Mouse (Mus musculus) thymus, postnatal 4 days (tissue): ENCODE results near the gene Sf3b1.
"Not testable (repeated sequence)": the region's sequence is repeated elsewhere in the genome, so short reads cannot be mapped to it uniquely, and the experiment has no call there.

Experiments used
- DNase-seq: peaks from one replicate; pipeline ENCODE4 v3.0.0; 2021

Sf3b1 gene

GRCm38 (mm10) chr1:55027966-55028365 lies 685 bp upstream of the Sf3b1 start:
- DNase-seq, result no peak

- no peak for DNase-seq
Measured at GRCm38 (mm10) chr1:55026444-55027252, 633 bp downstream of the Sf3b1 start.

- no peak for DNase-seq
Measured at GRCm38 (mm10) chr1:55025656-55026430, 1.4 kb downstream of the Sf3b1 start.

- no peak for DNase-seq
Measured at GRCm38 (mm10) chr1:55021907-55022306, 5.4 kb downstream of the Sf3b1 start.

- DNase-seq, result no peak
Measured at GRCm38 (mm10) chr1:55012513-55012912, 14.8 kb downstream of the Sf3b1 start.

- peak; percentile 51 for DNase-seq
Measured at GRCm38 (mm10) chr1:55008313-55008712, 19.0 kb downstream of the Sf3b1 start.

GRCm38 (mm10) chr1:54993581-54993980 lies 33.7 kb downstream of the Sf3b1 start:
- no peak for DNase-seq

- no peak for DNase-seq
Measured at GRCm38 (mm10) chr1:54986248-54986647, 41.0 kb downstream of the Sf3b1 start.

GRCm38 (mm10) chr1:54985831-54986230 lies 41.5 kb downstream of the Sf3b1 start:
- DNase-seq, result no peak

- no peak for DNase-seq
Measured at GRCm38 (mm10) chr1:54984154-54984553, 43.1 kb downstream of the Sf3b1 start.

- DNase-seq, result no peak
Measured at GRCm38 (mm10) chr1:54983339-54983738, 43.9 kb downstream of the Sf3b1 start.

GRCm38 (mm10) chr1:54982636-54983035 lies 44.6 kb downstream of the Sf3b1 start:
- no peak for DNase-seq

- DNase-seq, result no peak
Measured at GRCm38 (mm10) chr1:54979226-54979984, 47.9 kb downstream of the Sf3b1 start.

- no peak for DNase-seq
Measured at GRCm38 (mm10) chr1:54971687-54972404, 55.4 kb downstream of the Sf3b1 start.

- no peak for DNase-seq
Measured at GRCm38 (mm10) chr1:54966858-54967257, 60.4 kb downstream of the Sf3b1 start.

GRCm38 (mm10) chr1:54965159-54965995 lies 61.9 kb downstream of the Sf3b1 start:
- DNase-seq, result no peak

GRCm38 (mm10) chr1:54961724-54962123 lies 65.6 kb downstream of the Sf3b1 start:
- DNase-seq, result no peak

- no peak for DNase-seq
Measured at GRCm38 (mm10) chr1:54960613-54961165, 66.6 kb downstream of the Sf3b1 start.

- peak; percentile 61 for DNase-seq
Measured at GRCm38 (mm10) chr1:54958525-54958924, 68.8 kb downstream of the Sf3b1 start.

- not testable (repeated sequence) for DNase-seq
Measured at GRCm38 (mm10) chr1:54956995-54957394, 70.3 kb downstream of the Sf3b1 start.

GRCm38 (mm10) chr1:54954856-54955255 lies 72.4 kb downstream of the Sf3b1 start:
- peak; percentile 19 for DNase-seq
